Mouse (Mus musculus): Measurements from ENCODE around the gene Btbd35f19.
"Not testable (repeated sequence)": the region's sequence is repeated elsewhere in the genome, so short reads cannot be mapped to it uniquely, and the experiment has no call there.

The Btbd35f19 gene

GRCm38 (mm10) chrX:31383818-31384217 is at the start of gene Btbd35f19:
Gene Btbd35f19 (minus strand): TSS chrX:31383918.
- ATAC-seq (ENCODE audit: insufficient number of reproducible peaks, low FRiP score, low TSS enrichment), result not testable (repeated sequence)

DNA sequence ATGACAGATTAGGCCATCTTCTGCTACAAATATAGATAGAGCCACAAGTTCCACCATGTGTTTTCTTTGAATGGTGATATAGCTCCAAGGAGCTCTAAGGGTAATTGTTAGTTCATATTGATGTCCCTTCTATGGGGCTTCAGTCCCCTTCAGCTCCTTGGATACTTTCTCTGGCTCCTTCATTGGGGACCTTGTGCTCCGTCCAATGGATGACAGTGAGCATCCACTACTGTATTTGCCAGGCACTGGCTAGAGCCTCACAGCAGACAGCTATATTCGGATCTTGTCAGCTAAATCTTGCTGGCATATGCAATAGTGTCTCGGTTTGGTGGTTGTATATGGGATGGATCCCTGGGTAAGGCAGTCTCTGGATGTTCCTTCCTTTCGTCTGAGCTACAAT is 41.8 kb downstream of the Btbd35f19 start:
- not testable (repeated sequence) for ATAC-seq (ENCODE audit: insufficient number of reproducible peaks, low FRiP score, low TSS enrichment)

DNA sequence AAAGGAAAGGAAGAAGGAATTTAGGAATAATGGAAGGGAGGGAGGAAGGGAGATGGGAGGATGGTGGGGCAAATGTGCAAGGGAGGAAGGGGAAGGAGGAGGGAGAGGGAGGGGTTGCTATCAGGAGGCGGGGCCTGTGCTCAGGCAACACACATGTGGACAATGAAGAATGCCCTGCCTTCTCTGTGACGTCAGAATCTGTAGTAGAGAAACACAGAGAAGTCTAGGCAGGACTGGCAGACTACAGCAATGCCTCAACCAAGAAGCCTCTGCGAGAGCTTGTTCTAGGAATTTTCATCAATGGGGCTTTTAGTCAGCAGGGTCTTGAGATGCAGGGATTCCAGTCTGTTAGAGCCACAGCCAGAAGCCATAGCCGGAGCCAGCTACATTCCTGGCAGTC is 47.6 kb downstream of the Btbd35f19 start, which contains the start of gene Btbd35f26:
Btbd35f26 (plus strand) TSS at position 301 of the 400 bp plus-strand sequence.
- ATAC-seq (ENCODE audit: insufficient number of reproducible peaks, low FRiP score, low TSS enrichment), result not testable (repeated sequence)
